Mouse (Mus musculus): ENCODE data around the gene Nos1.

The Nos1 gene

GRCm38 (mm10) chr5:117969681-117970427 is 189.0 kb downstream of the Nos1 start:
- DNase-seq = peak; percentile 81

GRCm38 (mm10) chr5:117976263-117976656 is 195.4 kb downstream of the Nos1 start:
- no peak for DNase-seq

- peak; percentile 99 for DNase-seq
These were observed 196.0 kb downstream of the Nos1 start, which contains the start of gene Fbxo21 for GRCm38 (mm10) chr5:117976657-117977500. TSS of gene Fbxo21 (plus strand) at chr5:117976730.

GRCm38 (mm10) chr5:117977501-117978158 is 196.8 kb downstream of the Nos1 start:
- peak; percentile 67 for DNase-seq

- no peak for DNase-seq
These were observed 197.4 kb downstream of the Nos1 start for GRCm38 (mm10) chr5:117978159-117978697.

GRCm38 (mm10) chr5:117979082-117979481 is 198.2 kb downstream of the Nos1 start:
- no peak for DNase-seq

GRCm38 (mm10) chr5:117980921-117981320 is 200.1 kb downstream of the Nos1 start:
- DNase-seq = no peak

GRCm38 (mm10) chr5:117981943-117982342 is 201.1 kb downstream of the Nos1 start:
- no peak for DNase-seq

- no peak for DNase-seq
These were observed 205.5 kb downstream of the Nos1 start for GRCm38 (mm10) chr5:117986327-117986726.

GRCm38 (mm10) chr5:117987891-117988290 is 207.1 kb downstream of the Nos1 start:
- no peak for DNase-seq

GRCm38 (mm10) chr5:117988367-117988766 is 207.5 kb downstream of the Nos1 start:
- no peak for DNase-seq

- DNase-seq = no peak
These were observed 208.9 kb downstream of the Nos1 start for GRCm38 (mm10) chr5:117989773-117990172.

- no peak for DNase-seq
These were observed 210.1 kb downstream of the Nos1 start for GRCm38 (mm10) chr5:117990957-117991356.

GRCm38 (mm10) chr5:117993550-117993949 is 212.7 kb downstream of the Nos1 start:
- DNase-seq = no peak

- DNase-seq = peak; percentile 78
These were observed 214.6 kb downstream of the Nos1 start for GRCm38 (mm10) chr5:117995372-117995901.

GRCm38 (mm10) chr5:117995911-117996310 is 215.1 kb downstream of the Nos1 start:
- DNase-seq = no peak

GRCm38 (mm10) chr5:117996581-117996980 is 215.7 kb downstream of the Nos1 start:
- no peak for DNase-seq

GRCm38 (mm10) chr5:117997434-117997970 is 216.7 kb downstream of the Nos1 start:
- no peak for DNase-seq

GRCm38 (mm10) chr5:117999061-117999460 is 218.2 kb downstream of the Nos1 start:
- DNase-seq = no peak

- DNase-seq = no peak
These were observed 218.8 kb downstream of the Nos1 start for GRCm38 (mm10) chr5:117999584-117999983.

GRCm38 (mm10) chr5:118002059-118002458 is 221.2 kb downstream of the Nos1 start:
- DNase-seq = peak; percentile 87

- DNase-seq = peak; percentile 82
These were observed 223.8 kb downstream of the Nos1 start for GRCm38 (mm10) chr5:118004619-118005018.
